Comparison of ENCODE assay signal across 10 mouse cellular contexts in the genomic region with DNA sequence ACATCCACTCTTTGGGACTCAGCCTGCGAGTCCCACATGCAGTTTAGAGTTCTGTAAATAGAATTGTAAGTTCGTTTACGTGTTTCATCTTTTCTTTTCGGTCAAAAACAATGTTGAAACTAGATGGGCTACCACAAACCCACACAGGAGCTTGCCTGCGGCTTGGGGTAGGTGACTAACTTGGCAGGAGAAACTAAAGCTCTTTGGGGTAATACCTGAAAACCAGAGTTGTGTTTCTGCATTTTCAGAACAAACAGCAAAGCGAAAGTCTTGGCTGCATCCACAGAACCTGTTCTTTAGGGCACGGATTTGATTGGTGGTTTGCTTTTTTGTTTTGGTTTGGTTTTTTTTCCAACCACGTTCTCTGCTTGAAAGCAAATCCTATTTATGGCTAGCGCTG.
DNase-seq lines count a peak whose midpoint lies in the region; ATAC-seq and TF ChIP-seq lines count a peak whose summit lies in the region.
"Had no signal": no experiment of that assay in that cellular context is flagged by ENCODE, and none has a peak within 500 bp of the region (broad histone marks: within the 10 kb centered on the region; RNA-seq: fewer than 3 reads in every experiment).

No protein-coding gene starts in this region.

- TF ChIP-seq EP300 in heart, postnatal 0 days (IDR thresholded peaks at IDR 0.05; ENCODE audit: low read depth): no peak

- no peaks in the 10 kb centered on the region for H3K36me3 ChIP-seq in heart, postnatal 0 days (replicated peaks; ENCODE audit: control insufficient read depth, insufficient read depth, low read length)
- no peaks in the 10 kb centered on the region for H3K36me3 ChIP-seq in embryonic facial prominence, embryonic 15.5 days
- H3K36me3 ChIP-seq in hindbrain, postnatal 0 days (ENCODE audit: insufficient read depth, low read length): no peaks in the 10 kb centered on the region
- no peaks in the 10 kb centered on the region for H3K36me3 ChIP-seq in midbrain, embryonic 15.5 days (replicated peaks)

- H3K9me3 ChIP-seq in heart, postnatal 0 days (replicated peaks; ENCODE audit: control insufficient read depth, low read length): no peaks in the 10 kb centered on the region
- no peaks in the 10 kb centered on the region for H3K9me3 ChIP-seq in embryonic facial prominence, embryonic 15.5 days (replicated peaks)
- H3K9me3 ChIP-seq in hindbrain, postnatal 0 days (ENCODE audit: low read length): no peaks in the 10 kb centered on the region
- no peaks in the 10 kb centered on the region for H3K9me3 ChIP-seq in midbrain, embryonic 15.5 days

- H3K27me3 ChIP-seq in heart, postnatal 0 days (ENCODE audit: control insufficient read depth, insufficient read depth, low read length): no peaks in the 10 kb centered on the region
- peaks cover 15% of the 10 kb centered on the region for H3K27me3 ChIP-seq in embryonic facial prominence, embryonic 15.5 days
- H3K27me3 ChIP-seq in hindbrain, postnatal 0 days (ENCODE audit: insufficient read depth, low read length): peaks cover 6% of the 10 kb centered on the region; the same call in 1 of the 2 replicates
- peaks cover 21% of the 10 kb centered on the region for H3K27me3 ChIP-seq in midbrain, embryonic 15.5 days (replicated peaks)

- H3K9ac ChIP-seq in heart, postnatal 0 days (replicated peaks; ENCODE audit: low read depth, low read length): no peak overlapping the region
- H3K9ac ChIP-seq in embryonic facial prominence, embryonic 15.5 days: no peak overlapping the region
- no peak overlapping the region for H3K9ac ChIP-seq in hindbrain, postnatal 0 days (replicated peaks; ENCODE audit: low read length)
- H3K9ac ChIP-seq in midbrain, embryonic 15.5 days: no peak overlapping the region

- H3K4me1 ChIP-seq in heart, postnatal 0 days (ENCODE audit: control insufficient read depth, insufficient read depth): peaks cover 4% of the 10 kb centered on the region; the same call in 1 of the 2 replicates
- peaks cover 13% of the 10 kb centered on the region for H3K4me1 ChIP-seq in embryonic facial prominence, embryonic 15.5 days
- H3K4me1 ChIP-seq in hindbrain, postnatal 0 days (ENCODE audit: insufficient read depth, low read length): peaks cover 4% of the 10 kb centered on the region; the same call in 1 of the 2 replicates
- H3K4me1 ChIP-seq in midbrain, embryonic 15.5 days: peaks cover 24% of the 10 kb centered on the region

- TF ChIP-seq CTCF in heart, postnatal 0 days (IDR thresholded peaks at IDR 0.05; ENCODE audit: low read depth): no peak
- no peak for TF ChIP-seq CTCF in hindbrain, postnatal 0 days (IDR thresholded peaks at IDR 0.05; ENCODE audit: low read depth)

- ATAC-seq in heart, postnatal 0 days (ENCODE audit: insufficient read depth, low read depth): no peak
- no peak for ATAC-seq in embryonic facial prominence, embryonic 15.5 days (ENCODE audit: insufficient number of reproducible peaks, low FRiP score, low TSS enrichment, low read depth)
- no peak for ATAC-seq in hindbrain, postnatal 0 days
- no peak for ATAC-seq in midbrain, embryonic 15.5 days (replicated peaks)
- no peak for ATAC-seq in megakaryocyte, adult 5-6 weeks (ENCODE audit: poor library complexity, severe bottlenecking)

- 54% methylated on average over 9 of the region's 9 CpGs for WGBS in heart, postnatal 0 days
- 21% methylated on average over 9 of the region's 9 CpGs for WGBS in embryonic facial prominence, embryonic 15.5 days
- WGBS in hindbrain, postnatal 0 days: 29% methylated on average over 9 of the region's 9 CpGs
- WGBS in midbrain, embryonic 15.5 days: 23% methylated on average over 9 of the region's 9 CpGs

- no peak for DNase-seq in heart, postnatal 0 days (ENCODE audit: low spot score)
- DNase-seq in heart, postnatal 4 days: no peak
- DNase-seq in hindbrain, postnatal 0 days (ENCODE audit: low spot score): no peak
- DNase-seq in layer of hippocampus, adult 9-11 months: no peak
- DNase-seq in gastrocnemius, adult 8-10 months (ENCODE audit: low spot score in 2 of 2): no peak
- DNase-seq: kidney, postnatal 4 days; right cerebral cortex, postnatal 4 days had no signal

- H3K4me2 ChIP-seq in heart, postnatal 0 days (ENCODE audit: low read depth, low read length): peak overlapping the region; percentile 82
- peak overlapping the region; percentile 97 for H3K4me2 ChIP-seq in embryonic facial prominence, embryonic 15.5 days (replicated peaks)
- peak overlapping the region; percentile 99 for H3K4me2 ChIP-seq in hindbrain, postnatal 0 days (ENCODE audit: low read depth, low read length)
- peak overlapping the region; percentile 100 for H3K4me2 ChIP-seq in midbrain, embryonic 15.5 days

- H3K27ac ChIP-seq in heart, postnatal 0 days (ENCODE audit: low read depth): no peak overlapping the region
- no peak overlapping the region for H3K27ac ChIP-seq in embryonic facial prominence, embryonic 15.5 days (replicated peaks)
- H3K27ac ChIP-seq in hindbrain, postnatal 0 days: no peak overlapping the region
- H3K27ac ChIP-seq in midbrain, embryonic 15.5 days: no peak overlapping the region

- peak overlapping the region; percentile 52; the same call in 1 of the 2 replicates for H3K4me3 ChIP-seq in heart, postnatal 0 days (ENCODE audit: low read depth, low read length)
- peak overlapping the region; percentile 53 for H3K4me3 ChIP-seq in embryonic facial prominence, embryonic 15.5 days (replicated peaks)
- peak overlapping the region; percentile 56; the same call in 1 of the 2 replicates for H3K4me3 ChIP-seq in hindbrain, postnatal 0 days (ENCODE audit: low read length)
- no peak overlapping the region; the same call in 1 of the 2 replicates for H3K4me3 ChIP-seq in midbrain, embryonic 15.5 days
